Mouse (Mus musculus) limb, embryonic 14.5 days (tissue): ENCODE measurements at regions not wholly inside any gene's neighbourhood (a gene's known extent, or its start where the extent isn't known, plus 50 kb on each side); places are given as distances from the start of the nearest gene placed in this dataset.
"Not testable (repeated sequence)": the region's sequence is repeated elsewhere in the genome, so short reads cannot be mapped to it uniquely, and the experiment has no call there.

Experiments
- ATAC-seq: fragments of 200-750 bp; cut with Nextera tagmentation; 2 replicates; pipeline ENCODE4 v1.8.0; 2017; ENCODE audit warnings: low read depth, moderate number of reproducible peaks, moderate TSS enrichment; ENCODE audit not compliant: low FRiP score
- DNase-seq: peaks from one replicate; pipeline ENCODE4 v3.0.0-alpha.2; 2015; ENCODE audit warnings: low spot score
- H3K27ac ChIP-seq: fragments of 300-500 bp; sonication (generic); replicated peaks from 2 replicates; pipeline ENCODE4 v1.5.1; 2014; ENCODE audit warnings: low read depth, mild to moderate bottlenecking, low read length, moderate library complexity, mixed read lengths
- H3K27me3 ChIP-seq: fragments of 300-500 bp; sonication (generic); 2 replicates; pipeline ENCODE4 v1.6.1; 2014; ENCODE audit warnings: low read length, mixed read lengths; ENCODE audit not compliant: control insufficient read depth, insufficient read depth
- H3K36me3 ChIP-seq: fragments of 300-500 bp; sonication (generic); 2 replicates; pipeline ENCODE4 v1.6.1; 2014; ENCODE audit warnings: mild to moderate bottlenecking, low read length, moderate library complexity, mixed read lengths; ENCODE audit not compliant: control insufficient read depth, insufficient read depth
- H3K4me1 ChIP-seq: fragments of 300-500 bp; sonication (generic); 2 replicates; pipeline ENCODE4 v1.6.1; 2014; ENCODE audit warnings: antibody characterized with exemption, low read length, mixed read lengths; ENCODE audit not compliant: control insufficient read depth, insufficient read depth
- H3K4me2 ChIP-seq: fragments of 300-500 bp; sonication (generic); replicated peaks from 2 replicates; pipeline ENCODE4 v1.6.1; 2014; ENCODE audit warnings: low read depth, mild to moderate bottlenecking, low read length, moderate library complexity; ENCODE audit not compliant: severe bottlenecking
- H3K4me3 ChIP-seq: fragments of 300-500 bp; sonication (generic); replicated peaks from 2 replicates; pipeline ENCODE4 v1.5.1; 2014; ENCODE audit warnings: low read length
- H3K9ac ChIP-seq: fragments of 300-500 bp; sonication (generic); 2 replicates; pipeline ENCODE4 v1.6.1; 2014; ENCODE audit warnings: mild to moderate bottlenecking, low read depth, low read length, moderate library complexity; ENCODE audit not compliant: severe bottlenecking
- H3K9me3 ChIP-seq: fragments of 300-500 bp; sonication (generic); 2 replicates; pipeline ENCODE4 v1.6.1; 2016; ENCODE audit warnings: low read length; ENCODE audit not compliant: control insufficient read depth
- POLR2A ChIP-seq: fragments of 200-500 bp; IDR thresholded peaks from 2 replicates; pipeline ENCODE4 v1.8.0; 2012; ENCODE audit warnings: inconsistent platforms, mild to moderate bottlenecking, moderate library complexity, borderline replicate concordance; ENCODE audit not compliant: insufficient read depth, insufficient read length; ENCODE audit errors: extremely low read depth
- WGBS: fragments of 180-500 bp; shearing (Covaris S2); extraction: QIAGEN DNeasy Blood & Tissue Kit; methylation state at CpG from one replicate; pipeline ENCODE4 v1.1.7; 2014; 5-methylcytosine and 5-hydroxymethylcytosine counted together

DNA sequence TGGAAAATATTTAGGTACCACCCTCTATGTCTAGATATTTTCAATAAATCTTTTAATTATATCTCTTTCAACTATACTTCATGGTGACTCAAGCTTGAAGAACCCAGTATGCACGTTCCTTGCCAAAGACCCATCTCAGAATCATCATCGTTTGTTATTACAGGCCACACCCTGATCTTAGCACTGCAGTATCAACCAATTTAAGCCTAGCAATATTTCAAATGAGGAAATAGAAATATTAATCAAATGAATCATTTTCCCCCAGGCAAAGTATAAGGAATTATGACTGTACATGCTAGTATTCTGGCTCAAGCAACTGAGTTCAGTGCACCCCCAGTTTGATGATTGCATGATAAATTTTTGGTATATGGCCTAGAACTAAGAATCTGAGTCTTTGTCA, 495.3 kb downstream of the Isl1 start:
- H3K4me3 ChIP-seq, result no peak overlapping the region
- no peak for DNase-seq
- H3K4me1 ChIP-seq, result no peaks in the 10 kb centered on the region
- TF ChIP-seq POLR2A, result no peak
- H3K27ac ChIP-seq, result no peak overlapping the region
- WGBS, result 87% methylated on average over 2 of the region's 2 CpGs
- no peaks in the 10 kb centered on the region for H3K27me3 ChIP-seq
- no peaks in the 10 kb centered on the region for H3K36me3 ChIP-seq
- no peak overlapping the region for H3K9ac ChIP-seq
- no peaks in the 10 kb centered on the region for H3K9me3 ChIP-seq
- ATAC-seq, result no peak
- H3K4me2 ChIP-seq, result no peak overlapping the region

DNA sequence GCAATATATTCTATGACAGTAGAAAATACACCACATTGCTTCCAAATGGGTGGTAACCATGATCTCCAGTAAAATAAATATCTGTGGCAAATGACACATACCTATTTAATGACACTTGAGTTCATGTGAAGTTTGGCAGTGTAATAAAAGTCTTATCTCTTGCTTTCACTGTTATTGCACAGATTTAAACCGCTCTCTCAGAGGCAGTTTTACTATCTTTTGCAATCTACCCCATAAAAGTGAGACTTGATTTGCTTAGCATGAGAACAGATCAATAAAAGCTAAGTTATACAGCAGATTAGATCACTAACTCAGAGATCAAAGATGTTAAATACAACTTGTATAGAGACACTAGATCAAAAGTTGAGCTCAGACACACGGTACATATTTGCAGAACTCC, 510.2 kb downstream of the Isl1 start:
- Histone ChIP-seq H3K36me3 (no peaks in the 10 kb centered on the region), H3K9ac (no peak overlapping the region), H3K27ac (no peak overlapping the region), H3K4me3 (no peak overlapping the region), H3K4me2 (no peak overlapping the region), H3K4me1 (no peaks in the 10 kb centered on the region), H3K9me3 (no peaks in the 10 kb centered on the region), H3K27me3 (no peaks in the 10 kb centered on the region)
- DNase-seq (no peak), ATAC-seq (no peak)
- 27% methylated on average over 2 of the region's 2 CpGs for WGBS
- TF ChIP-seq POLR2A, result no peak

DNA sequence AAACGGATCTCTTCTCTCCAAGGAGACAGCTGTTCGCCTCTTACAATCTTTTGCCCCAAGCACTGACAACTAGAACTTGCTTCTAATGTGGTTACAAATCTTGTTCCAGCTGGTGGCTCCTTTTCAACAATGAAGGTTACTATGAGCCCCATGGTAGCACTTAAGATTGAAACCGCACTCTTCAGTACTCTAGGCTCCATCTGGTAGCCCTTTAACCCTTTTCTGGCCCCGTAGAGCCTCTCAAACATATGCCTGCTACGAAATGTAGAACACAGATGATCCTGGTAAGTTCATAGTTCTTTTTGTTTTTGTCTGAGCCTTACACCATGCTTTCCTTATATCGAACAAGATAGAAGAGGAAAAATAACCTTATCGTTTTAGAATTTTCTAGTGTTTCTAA, 558.2 kb downstream of the Isl1 start:
- 49% methylated on average over 7 of the region's 7 CpGs for WGBS
- H3K27me3 ChIP-seq, result no peaks in the 10 kb centered on the region
- TF ChIP-seq POLR2A, result no peak
- H3K36me3 ChIP-seq, result no peaks in the 10 kb centered on the region
- ATAC-seq (no peak), DNase-seq (no peak)
- H3K9ac ChIP-seq, result no peak overlapping the region
- H3K9me3 ChIP-seq, result no peaks in the 10 kb centered on the region
- H3K27ac ChIP-seq, result no peak overlapping the region
- H3K4me1 ChIP-seq, result no peaks in the 10 kb centered on the region
- H3K4me3 ChIP-seq, result no peak overlapping the region
- no peak overlapping the region for H3K4me2 ChIP-seq

DNA sequence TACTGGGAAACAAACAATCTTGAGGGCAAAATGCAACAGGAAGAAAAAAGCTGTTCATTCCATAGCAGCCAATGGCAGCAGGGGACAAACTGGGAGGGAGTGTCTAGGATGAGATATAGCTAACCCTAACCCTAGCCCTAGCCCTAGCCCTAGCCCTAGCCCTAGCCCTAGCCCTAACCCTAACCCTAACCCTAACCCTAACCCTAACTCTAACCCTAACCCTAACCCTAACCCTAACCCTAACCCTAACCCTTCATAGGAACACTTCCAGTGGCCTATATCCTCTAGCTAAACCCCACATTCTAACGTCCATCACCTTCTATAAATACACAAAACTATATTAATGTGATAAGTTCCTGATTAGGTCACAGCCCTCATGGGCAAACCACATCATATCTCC, 567.4 kb downstream of the Isl1 start:
- not testable (repeated sequence) for H3K36me3 ChIP-seq, H3K27me3 ChIP-seq, ATAC-seq, H3K9me3 ChIP-seq, H3K9ac ChIP-seq, H3K4me1 ChIP-seq, H3K4me3 ChIP-seq, DNase-seq, H3K4me2 ChIP-seq, H3K27ac ChIP-seq
- 74% methylated on average over 1 of the region's 1 CpGs for WGBS

DNA sequence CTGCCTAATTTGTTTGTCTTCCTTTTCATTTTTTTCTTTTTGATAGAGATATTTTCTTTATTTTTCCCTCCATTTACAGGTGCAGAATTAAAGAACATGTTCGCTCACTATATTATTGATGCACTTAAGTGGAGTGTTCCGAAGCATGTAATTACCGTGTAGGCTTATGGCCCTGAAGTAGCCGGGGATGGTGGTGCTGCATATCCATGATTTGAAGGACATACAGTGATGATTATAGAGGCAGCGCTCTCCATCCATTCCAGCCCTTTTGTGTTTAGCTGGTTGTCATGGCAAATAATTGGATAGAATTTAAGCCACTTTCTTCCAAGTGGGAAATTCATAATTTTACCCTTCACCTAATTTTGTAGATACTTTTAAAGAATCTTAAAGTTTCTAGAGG, 581.5 kb downstream of the Isl1 start:
- Histone ChIP-seq H3K4me2 (no peak overlapping the region), H3K36me3 (no peaks in the 10 kb centered on the region), H3K9ac (no peak overlapping the region), H3K27ac (no peak overlapping the region), H3K27me3 (no peaks in the 10 kb centered on the region), H3K9me3 (no peaks in the 10 kb centered on the region), H3K4me3 (no peak overlapping the region), H3K4me1 (no peaks in the 10 kb centered on the region)
- no peak for TF ChIP-seq POLR2A
- WGBS, result 86% methylated on average over 5 of the region's 5 CpGs
- no peak for DNase-seq
- ATAC-seq, result no peak

DNA sequence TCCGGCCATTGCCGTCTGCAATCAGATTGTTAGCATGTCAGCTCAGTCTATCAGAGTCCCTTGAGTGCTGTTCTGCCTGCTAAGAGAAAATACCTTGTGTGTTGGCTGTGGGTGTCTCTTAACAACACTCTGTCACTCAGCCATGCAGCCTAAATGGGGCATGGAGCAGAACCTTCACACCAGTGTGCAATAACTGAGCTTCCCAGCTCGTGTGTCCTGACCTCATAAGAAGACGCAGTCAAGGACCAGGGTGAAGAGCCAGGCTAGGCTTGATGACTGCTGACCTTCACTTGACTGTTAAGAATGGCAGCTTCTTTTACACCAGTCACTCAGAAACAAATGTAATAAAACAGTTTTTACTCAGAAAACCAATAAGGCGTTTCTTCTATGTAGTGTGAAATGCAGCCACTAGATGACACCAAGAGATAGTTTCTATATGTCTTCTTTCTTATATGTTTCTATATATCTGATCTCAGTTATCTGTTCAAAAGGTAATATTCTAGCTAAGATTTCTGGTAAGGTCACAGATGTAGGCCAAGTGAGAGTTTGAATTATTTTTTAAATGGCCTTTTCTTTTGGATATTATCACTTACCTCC, 584.0 kb downstream of the Isl1 start:
- Histone ChIP-seq H3K4me3 (no peak overlapping the region), H3K9me3 (no peaks in the 10 kb centered on the region), H3K27me3 (no peaks in the 10 kb centered on the region), H3K9ac (no peak overlapping the region), H3K36me3 (no peaks in the 10 kb centered on the region), H3K4me1 (no peaks in the 10 kb centered on the region), H3K27ac (no peak overlapping the region), H3K4me2 (no peak overlapping the region)
- no peak for TF ChIP-seq POLR2A
- 56% methylated on average over 5 of the region's 5 CpGs for WGBS
- no peak for ATAC-seq
- no peak for DNase-seq
